Mouse (Mus musculus): ENCODE results near the gene Vmn2r76.
"Not testable (repeated sequence)": the region's sequence is repeated elsewhere in the genome, so short reads cannot be mapped to it uniquely, and the experiment has no call there.

Gene Vmn2r76

GRCm38 (mm10) chr7:86246208-86246607 is at the start of gene Vmn2r76:
Gene Vmn2r76 (minus strand): TSS chr7:86246308.
- no peak for DNase-seq

GRCm38 (mm10) chr7:86277072-86277471 is 31.0 kb upstream of the Vmn2r76 start, which contains the start of gene Olfr310:
Gene Olfr310 (minus strand): TSS chr7:86277172.
- no peak for DNase-seq

DNA sequence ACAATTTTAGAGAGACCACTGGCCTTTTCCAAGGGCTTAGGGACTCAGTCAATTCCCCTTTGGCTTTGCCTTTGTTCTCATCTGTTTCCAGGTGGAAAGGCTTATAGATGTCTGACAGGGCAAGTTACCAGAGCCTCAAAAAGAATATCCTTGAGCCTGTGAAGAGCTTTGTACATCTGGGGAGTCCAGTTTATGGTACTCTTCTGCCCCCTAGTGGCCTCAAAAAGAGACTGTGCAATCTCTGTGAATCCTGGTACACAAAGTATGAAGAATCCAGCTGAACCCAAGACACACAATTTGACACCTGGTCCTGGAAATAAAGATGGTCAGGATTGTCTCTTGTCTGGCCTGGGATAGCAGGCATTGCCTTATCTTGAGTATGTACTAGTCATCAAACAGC is 34.8 kb downstream of the Vmn2r76 start:
- DNase-seq: no peak

DNA sequence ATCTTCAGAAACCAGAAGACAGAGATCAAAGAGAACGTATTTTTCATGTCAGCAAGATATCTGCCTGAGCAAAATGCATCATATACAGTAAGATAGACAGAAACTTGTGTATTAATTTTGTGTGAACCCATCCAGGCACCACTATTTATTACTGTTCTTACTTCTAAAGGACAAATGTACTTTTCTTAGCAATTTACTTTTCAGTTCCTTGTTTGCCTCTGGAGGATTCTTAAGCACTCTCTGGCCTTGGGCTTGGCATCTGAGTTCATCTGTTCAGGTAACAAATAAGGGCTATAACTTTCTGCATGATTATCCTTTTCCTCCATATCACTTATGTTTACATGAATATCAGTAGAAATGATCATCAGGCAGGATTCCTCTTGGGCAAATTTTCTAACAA is 74.4 kb downstream of the Vmn2r76 start, which contains the start of gene Vmn2r75:
TSS of gene Vmn2r75 (minus strand) at position 101 of the 400 bp plus-strand sequence.
- DNase-seq: not testable (repeated sequence)
